Mouse (Mus musculus): ENCODE data around the gene Asphd2.
A peak's percentile ranks its signal among the peaks of the same experiment; 100 is the strongest.

The Asphd2 gene

GRCm38 (mm10) chr5:112391002-112391401 lies 3.7 kb downstream of the Asphd2 start:
- DNase-seq (ENCODE audit: low read depth, low spot score), result no peak

- no peak for DNase-seq (ENCODE audit: low read depth, low spot score)
These were observed 5.3 kb downstream of the Asphd2 start for GRCm38 (mm10) chr5:112389352-112389751.

DNA sequence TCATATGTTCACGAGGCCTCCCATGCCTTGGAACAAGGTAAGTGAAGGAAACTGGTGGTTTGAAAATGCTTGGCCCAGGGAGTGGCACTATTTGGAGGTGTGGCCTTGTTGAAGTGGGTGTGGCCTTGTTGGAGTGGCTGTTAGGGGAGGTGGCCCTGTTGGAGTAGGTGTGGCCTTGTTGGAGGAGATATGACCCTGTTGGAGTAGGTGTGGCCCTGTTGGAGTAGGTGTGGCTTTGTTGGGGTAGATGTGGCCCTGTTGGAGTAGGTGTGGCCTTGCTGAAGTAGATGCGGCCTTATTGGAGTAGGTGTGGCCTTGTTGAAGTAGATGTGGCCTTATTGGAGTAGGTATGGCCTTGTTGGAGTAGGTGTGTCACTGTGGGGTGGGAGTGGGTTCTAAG lies 8.7 kb downstream of the Asphd2 start:
- DNase-seq (ENCODE audit: low read depth, low spot score), result peak; percentile 6

GRCm38 (mm10) chr5:112384805-112385472 lies 9.7 kb downstream of the Asphd2 start:
- no peak for DNase-seq (ENCODE audit: low read depth, low spot score)

DNA sequence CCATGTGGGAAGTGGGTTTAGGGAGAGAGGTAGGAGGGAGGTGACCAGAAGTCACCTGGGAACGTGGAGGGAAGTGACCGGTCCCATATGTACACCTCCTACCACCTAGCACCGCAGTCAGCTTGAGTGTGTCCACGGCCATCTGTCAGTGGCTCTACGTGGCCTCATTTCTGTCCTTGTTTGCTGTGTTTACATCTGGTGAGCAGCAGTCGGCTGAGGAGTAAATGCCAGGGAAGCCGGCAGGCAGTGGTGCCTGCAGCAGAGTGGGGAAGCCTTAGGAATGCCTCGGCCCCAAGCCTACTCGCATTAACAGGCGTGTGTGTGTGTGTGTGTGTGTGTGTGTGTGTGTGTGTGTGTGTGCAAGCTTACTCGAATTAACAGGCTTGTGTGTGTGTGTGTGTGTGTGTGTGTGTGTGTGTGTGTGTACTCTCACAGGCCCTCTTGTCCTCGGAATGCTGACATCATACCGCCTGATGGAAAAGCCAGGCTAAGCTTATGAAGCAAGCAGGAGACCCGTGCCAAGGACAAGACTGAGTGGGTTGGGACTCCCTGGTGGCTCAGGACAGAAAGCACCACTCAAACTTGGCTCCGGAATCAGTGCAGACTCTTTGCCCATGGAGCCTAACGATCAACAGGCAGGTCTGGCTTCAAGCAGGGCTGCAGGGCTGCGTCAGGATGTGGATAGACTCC lies 11.9 kb downstream of the Asphd2 start:
- DNase-seq (ENCODE audit: low read depth, low spot score), result no peak

DNA sequence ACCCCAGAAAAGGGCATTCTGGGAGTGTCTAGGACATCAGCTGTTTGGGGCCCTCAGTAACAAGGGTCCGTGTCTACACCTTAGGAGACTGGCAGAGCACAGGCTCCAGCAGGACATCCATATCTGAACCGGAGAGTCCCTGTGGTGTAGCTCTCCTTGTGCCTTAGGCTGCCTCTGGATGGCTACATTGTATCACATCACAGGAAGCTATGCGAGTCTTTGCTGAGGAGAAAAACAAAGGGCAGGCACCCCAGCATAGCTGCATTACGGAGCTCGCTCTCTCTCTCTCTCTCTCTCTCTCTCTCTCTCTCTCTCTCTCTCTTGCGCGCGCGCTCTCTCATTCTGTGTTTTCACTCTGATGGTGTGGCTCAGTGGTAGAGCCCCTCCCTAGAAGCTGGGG lies 12.6 kb downstream of the Asphd2 start:
- no peak for DNase-seq (ENCODE audit: low read depth, low spot score)

GRCm38 (mm10) chr5:112381154-112381553 lies 13.5 kb downstream of the Asphd2 start:
- no peak for DNase-seq (ENCODE audit: low read depth, low spot score)

DNA sequence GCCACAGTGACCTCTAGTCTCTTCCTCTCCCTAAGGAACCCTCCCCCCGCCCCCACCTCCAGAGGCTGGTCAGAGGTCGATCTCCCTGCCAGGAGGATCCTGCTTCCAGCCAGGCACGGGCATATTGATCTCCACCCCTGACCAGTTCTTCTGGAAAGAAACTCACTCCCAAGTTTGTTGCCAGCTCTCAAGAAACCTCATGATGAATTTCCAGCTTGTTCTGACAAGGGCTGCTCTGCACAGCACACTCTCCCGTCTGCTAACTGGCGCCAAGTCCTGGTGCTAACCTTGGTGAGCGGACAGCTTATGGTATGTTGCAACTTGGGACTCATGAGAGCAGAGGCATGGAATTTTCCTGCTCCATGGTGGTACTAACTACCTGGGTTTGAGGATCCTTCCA lies 15.9 kb downstream of the Asphd2 start:
- DNase-seq (ENCODE audit: low read depth, low spot score), result no peak

GRCm38 (mm10) chr5:112377380-112377779 lies 17.3 kb downstream of the Asphd2 start:
- DNase-seq (ENCODE audit: low read depth, low spot score), result no peak

DNA sequence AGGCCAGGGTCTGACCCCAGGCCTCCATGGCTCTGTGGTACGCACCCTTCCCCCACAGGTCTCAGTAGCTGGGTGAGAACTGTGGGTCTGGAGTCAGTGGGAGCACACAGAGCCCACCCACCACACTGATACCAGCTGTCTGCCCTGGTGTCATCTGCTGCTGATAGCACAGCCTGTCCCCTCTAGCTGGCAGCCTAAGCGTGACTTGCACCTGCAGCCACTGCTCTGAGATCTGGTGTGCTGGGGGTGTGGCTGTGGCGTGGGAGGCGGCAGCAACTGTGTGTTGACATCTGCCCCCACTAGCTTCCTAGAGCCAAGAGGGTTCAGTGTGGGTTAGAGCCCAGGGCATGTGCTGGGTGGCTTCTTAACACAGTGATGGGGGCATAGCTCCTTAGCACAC lies 18.6 kb downstream of the Asphd2 start:
- no peak for DNase-seq (ENCODE audit: low read depth, low spot score)

GRCm38 (mm10) chr5:112371933-112372332 lies 22.7 kb downstream of the Asphd2 start:
- DNase-seq (ENCODE audit: low read depth, low spot score), result no peak

DNA sequence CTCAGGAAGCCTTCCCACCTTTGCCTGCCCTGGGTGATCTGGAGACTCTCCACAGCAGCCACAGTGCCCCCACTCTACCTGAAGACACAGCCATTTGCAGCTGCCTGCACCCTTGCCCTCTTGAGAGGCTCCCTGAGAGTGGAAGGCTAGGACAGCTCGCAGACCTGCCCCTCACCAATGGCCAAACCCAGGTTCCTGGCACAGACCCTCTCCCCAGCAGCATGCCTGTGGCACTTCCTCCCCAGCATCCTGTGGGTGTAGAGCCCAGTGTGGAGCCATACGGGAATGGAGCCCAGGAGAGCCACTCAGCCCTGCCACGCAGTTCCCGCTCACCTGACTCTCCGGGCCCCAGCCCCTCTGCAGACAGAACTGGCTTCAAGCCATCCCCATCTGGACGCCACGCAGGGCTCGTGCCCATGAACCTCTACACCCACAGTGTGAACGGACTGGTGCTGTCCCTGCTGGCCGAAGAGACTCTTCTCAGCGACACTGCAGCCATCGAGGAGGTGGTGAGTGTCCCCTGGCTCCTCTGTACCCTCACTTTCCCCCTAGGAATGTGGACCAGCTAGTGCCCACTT lies 24.3 kb downstream of the Asphd2 start:
- no peak for DNase-seq (ENCODE audit: low read depth, low spot score)

GRCm38 (mm10) chr5:112369326-112369725 lies 25.3 kb downstream of the Asphd2 start:
- no peak for DNase-seq (ENCODE audit: low read depth, low spot score)

- DNase-seq (ENCODE audit: low read depth, low spot score), result no peak
These were observed 26.0 kb downstream of the Asphd2 start for GRCm38 (mm10) chr5:112368666-112369065.

GRCm38 (mm10) chr5:112367929-112368328 lies 26.7 kb downstream of the Asphd2 start:
- DNase-seq (ENCODE audit: low read depth, low spot score), result no peak

GRCm38 (mm10) chr5:112367338-112367737 lies 27.3 kb downstream of the Asphd2 start:
- no peak for DNase-seq (ENCODE audit: low read depth, low spot score)

DNA sequence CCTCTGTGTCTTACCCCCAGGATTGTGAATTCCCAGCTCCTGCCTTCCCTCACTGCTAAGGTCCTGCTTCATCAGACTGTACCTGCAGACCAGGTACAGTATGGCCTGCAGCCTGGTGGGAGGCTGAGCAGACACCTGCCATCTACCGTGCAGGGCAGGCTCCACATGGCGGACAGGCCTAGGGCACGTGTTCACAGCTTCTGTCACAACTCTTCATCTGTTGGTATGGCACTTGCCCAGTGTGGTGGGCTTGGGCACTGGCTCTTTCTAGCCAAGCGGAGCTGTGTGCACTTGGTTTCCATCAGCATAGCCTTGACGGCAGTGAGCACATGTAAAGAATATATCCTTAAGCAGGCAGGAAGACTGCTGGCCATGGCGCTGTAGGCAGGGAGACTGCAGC lies 27.8 kb downstream of the Asphd2 start:
- no peak for DNase-seq (ENCODE audit: low read depth, low spot score)

DNA sequence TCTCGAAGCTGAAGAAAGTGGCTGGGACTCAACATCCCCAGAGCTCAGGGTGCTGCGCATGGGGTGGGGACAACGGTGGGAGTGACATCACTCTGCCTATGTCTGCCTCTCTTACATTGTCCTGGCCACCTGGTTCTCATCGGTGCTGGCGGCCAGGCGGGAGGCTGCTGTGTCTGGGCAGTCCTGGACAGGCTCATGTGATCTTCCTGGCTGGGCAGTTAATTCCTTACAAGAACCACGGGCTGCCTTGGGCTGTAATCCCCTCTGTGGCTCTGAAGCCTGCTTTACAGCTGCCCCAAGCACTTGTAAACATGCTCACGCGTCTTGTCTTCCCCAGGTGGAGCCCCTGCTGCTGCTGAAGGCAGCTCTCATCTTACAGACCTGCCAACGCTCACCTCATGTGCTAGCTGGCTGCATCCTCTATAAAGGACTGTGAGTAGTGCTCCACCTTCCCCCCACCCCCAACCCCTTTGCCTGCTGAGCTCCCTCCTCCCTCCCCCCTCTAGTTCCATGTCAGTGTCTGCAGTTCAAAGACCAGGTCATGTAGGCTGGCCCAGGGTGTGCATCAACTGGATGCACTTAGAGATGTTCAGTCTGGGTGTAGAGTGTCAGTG lies 30.4 kb downstream of the Asphd2 start:
- DNase-seq (ENCODE audit: low read depth, low spot score), result no peak

DNA sequence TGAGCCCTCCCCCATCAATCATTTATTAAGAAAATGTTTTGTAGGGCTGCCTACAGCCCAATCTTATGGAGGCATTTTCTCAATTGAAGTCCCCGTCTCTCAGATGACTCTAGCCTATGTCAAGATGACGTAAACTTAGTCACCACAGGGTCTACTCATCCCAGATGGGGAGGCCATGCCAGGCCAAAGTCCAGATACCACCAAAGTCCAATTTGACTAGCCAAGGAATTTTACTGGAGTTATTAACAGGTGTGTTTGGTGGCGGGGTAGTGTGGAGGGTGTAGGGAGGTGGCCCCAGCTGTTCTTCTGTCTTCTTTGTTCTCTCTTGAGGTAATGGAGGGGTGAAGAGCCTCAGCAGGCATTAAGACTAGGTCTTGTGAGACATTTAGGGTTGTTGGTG lies 34.6 kb downstream of the Asphd2 start:
- DNase-seq (ENCODE audit: low read depth, low spot score), result no peak

- DNase-seq (ENCODE audit: low read depth, low spot score), result no peak
These were observed 35.1 kb downstream of the Asphd2 start for GRCm38 (mm10) chr5:112359520-112359919.

GRCm38 (mm10) chr5:112356322-112356721 lies 38.3 kb downstream of the Asphd2 start:
- DNase-seq (ENCODE audit: low read depth, low spot score), result no peak

DNA sequence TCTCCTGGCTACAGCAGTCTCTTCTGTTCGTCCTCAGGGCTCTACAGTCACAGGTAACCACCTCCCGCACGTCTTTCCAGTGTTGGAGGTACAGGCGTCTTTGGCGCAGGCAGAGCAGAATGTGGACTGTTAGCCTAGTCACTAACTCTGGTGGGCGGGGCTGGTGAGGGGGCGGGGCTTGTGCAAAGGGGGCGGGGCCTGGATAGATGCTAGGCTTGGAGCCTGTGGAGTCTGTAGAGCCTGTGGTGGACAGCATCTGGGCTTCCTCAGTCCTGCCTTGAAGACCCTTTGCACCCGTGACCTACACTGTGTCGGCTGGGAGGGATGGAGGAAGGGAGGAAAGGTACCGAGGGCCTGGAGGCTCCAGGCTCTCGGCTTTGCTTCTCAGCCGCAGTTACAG lies 38.8 kb downstream of the Asphd2 start, which contains the start of gene Gm6583:
Gene Gm6583 (minus strand): TSS at position 124 of the 400 bp plus-strand sequence.
- no peak for DNase-seq (ENCODE audit: low read depth, low spot score)

DNA sequence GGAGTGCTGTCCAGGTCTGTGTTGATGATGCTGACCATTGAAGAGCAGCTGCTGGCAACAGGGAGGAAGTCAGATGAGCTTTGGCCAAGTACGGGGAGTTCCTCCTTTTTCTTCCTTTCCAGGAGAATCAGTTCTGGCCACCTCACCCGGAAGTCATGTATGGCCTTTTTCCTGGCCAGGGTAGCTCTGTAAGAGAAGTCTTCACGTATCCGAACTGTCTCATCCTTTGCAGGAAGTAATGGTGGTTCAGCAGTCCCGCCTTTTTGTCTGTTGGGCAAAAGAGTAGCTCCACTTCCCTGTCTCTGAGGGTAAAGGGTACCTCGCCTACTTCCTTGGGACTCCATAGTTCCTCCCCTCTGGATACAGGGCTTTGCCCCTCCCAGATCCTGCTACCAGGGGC lies 39.2 kb downstream of the Asphd2 start:
- no peak for DNase-seq (ENCODE audit: low read depth, low spot score)
